Mouse (Mus musculus): ENCODE results near the gene Clasp1.

DNA sequence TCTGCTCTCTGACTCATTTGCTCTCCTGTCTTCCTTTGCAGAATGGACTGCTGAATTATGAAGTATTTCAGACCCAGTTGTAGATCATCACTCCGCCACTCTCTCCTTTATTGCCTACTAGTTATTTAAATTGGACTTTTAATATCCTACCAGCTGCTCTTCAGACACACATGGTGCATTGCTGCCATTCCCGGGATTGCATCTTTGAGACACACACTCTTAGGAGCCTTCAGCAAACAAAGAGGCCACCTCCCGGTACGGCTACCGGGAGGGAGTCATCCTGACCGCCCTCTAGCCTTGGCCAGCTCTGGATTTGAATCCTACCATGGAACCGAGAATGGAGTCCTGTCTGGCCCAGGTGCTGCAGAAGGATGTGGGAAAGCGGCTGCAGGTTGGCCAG lies 30.5 kb downstream of the Clasp1 start:
- TF ChIP-seq CTCF (IDR thresholded peaks at IDR 0.05; ENCODE audit: extremely low read depth, insufficient read depth, low read length) (no peak), POLR2A (IDR thresholded peaks at IDR 0.05; ENCODE audit: extremely low read depth, insufficient read depth, low read length) (no peak)

All from cortical plate, adult 2 months (tissue).